Mouse (Mus musculus): ENCODE results near the gene Clock. TPM values are rescaled to one million over a fixed set of nuclear protein-coding genes. Genes with fewer than 3 reads are reported as not detected.

Clock gene
- total RNA-seq, 1 experiment from 2014 or later = 24.9 TPM

DNA sequence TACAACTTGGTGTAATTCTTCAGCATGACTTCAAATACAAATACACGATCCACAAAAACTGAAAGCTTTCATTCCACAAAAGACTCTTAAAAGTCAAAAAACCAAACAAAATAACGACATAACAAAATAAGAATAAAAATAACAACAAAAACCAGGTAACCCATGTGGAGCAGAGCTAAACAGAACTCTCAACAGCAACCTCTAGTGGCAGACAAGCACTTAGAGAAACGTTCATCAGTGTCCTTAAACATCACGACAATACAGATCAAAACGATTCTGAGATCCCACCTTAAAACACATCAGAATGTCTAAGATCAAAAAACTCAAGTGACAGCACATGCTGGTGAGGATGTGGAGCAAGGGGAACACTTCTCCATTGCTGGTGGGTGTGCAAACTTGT is 17.5 kb downstream of the Clock start:
- no peak for ATAC-seq (ENCODE audit: extremely low read depth, insufficient number of reproducible peaks, low FRiP score, poor library complexity, severe bottlenecking)

DNA sequence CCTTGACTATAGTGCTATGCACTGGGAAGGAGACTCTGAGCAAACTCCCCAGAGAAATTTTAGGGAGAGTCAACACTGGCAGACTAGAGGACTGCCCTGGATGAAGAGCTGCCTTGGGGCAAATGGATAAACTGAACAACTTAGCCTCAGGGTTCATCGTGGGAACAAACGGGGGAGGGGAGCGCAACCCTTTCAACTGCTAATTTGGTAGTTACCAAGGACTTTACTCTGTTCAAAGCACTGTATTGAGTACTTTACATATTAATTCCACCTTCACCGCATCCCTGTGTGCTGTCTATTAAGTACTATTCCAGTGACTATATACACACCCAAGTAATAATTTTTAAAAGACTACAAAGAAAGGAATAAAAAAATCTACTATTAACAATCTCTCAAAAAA is 18.9 kb downstream of the Clock start:
- ATAC-seq (ENCODE audit: extremely low read depth, insufficient number of reproducible peaks, low FRiP score, poor library complexity, severe bottlenecking) = no peak

DNA sequence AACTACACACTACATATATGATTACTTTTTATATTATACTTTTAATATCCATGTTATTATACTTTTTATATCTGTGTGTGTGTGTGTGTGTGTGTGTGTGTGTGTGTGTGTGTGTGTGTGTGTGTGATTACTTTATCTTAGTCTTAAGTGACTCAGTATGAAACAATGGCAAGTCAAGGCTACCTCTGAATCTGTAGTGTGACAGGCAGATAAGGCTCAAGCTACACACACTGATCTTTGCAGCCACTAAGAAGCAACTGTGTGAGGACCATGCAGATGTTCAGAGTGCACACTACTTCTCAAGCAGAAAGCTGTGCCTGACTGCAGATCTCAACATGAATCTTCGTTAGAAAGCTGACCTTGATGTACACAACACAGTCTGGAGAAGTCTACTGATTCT is 20.7 kb downstream of the Clock start:
- ATAC-seq (ENCODE audit: extremely low read depth, insufficient number of reproducible peaks, low FRiP score, poor library complexity, severe bottlenecking) = no peak

DNA sequence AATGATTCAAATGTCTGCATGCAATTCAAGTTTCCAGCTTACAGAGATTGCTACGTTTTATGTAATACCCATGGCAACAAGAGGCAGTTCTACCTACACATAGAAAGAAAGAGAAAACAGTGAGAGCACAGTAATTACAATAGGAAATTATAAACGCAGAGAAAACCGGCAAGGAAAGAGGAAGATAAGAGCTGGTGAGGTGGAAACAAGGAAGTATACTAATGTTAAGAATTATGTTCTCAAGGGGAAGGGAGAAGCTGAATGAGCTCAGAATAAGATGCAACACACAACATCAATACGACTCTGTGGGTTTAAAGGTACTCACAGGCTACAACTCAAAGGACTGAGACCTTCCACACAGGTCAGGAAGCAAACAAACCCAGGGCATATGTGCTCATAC is 29.6 kb downstream of the Clock start:
- no peak for ATAC-seq (ENCODE audit: extremely low read depth, insufficient number of reproducible peaks, low FRiP score, poor library complexity, severe bottlenecking)

DNA sequence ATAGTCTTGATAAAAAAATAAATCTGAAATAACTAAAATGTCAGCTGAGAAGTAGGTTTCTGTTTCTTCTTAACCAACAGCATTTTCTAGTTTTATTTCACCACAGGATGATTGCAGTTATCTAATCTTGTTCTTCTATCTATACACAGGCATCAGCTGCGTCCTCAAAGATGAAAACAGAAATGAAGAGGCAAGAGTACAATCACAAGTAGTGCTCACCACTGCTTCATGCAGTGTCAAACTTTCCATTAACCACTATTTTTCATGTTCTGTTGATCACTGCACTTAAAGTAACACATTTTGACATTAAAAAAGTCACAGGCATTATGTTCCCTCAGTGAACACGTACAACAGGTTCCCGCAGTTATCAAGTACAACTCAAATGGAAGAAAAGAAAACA is 53.6 kb downstream of the Clock start:
- no peak for ATAC-seq (ENCODE audit: extremely low read depth, insufficient number of reproducible peaks, low FRiP score, poor library complexity, severe bottlenecking)

DNA sequence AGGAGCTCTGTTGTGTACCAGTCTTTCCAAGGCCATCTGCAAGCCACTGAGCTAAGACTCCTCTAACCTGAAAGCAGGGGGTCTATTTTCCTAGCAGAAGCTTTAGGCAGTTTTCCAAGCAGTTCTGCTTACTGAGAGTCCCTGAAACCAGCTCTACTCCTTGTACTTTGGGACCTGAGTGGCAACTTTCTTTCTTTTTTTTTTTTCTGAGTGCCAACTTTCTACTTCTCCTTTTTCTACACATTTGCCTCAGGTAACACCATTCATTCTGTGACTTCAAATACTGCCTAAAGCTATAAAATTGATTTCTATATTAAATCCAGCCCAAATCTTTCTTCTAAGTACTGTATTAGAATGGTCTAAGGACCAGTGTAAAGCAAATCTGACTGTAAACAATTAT is 58.1 kb downstream of the Clock start:
- ATAC-seq (ENCODE audit: extremely low read depth, insufficient number of reproducible peaks, low FRiP score, poor library complexity, severe bottlenecking) = no peak

DNA sequence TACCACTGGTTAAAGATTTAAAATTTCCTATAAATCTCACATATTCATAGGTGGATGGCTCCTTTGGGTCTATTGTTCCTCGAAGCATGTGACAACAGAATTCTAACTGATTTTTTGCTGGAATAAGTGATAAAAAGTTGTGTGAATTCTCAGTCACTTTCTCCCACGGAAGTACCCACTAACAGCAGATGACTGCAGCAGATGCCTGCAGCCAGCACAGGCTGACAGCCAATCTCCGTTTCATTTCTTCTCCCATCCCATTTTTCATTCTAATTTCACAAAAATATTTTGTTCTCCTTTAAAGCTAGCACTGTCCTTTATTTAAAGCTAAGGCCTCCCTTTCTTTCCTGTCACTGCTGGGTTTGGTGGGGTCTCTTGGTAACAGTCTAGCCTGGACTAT is 59.2 kb downstream of the Clock start:
- no peak for ATAC-seq (ENCODE audit: extremely low read depth, insufficient number of reproducible peaks, low FRiP score, poor library complexity, severe bottlenecking)

DNA sequence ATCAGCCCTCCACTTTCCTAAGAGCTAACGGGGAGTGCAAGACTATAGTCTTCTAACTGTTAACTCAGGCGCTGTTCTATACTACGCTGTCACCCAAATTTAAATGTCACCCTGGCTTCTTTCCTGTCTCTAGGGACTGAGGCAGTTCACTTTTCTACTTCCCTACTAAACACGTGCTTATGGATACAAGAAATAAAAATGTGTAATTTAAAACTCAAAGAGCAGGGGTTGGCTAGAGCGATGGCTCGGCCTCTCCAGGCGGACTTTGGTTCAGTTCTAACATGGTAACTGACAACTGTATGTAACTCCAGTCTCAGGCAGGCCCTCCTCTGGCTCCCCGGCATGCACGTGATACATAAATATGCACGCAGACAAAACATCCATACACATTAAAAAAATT is 60.2 kb downstream of the Clock start:
- no peak for ATAC-seq (ENCODE audit: extremely low read depth, insufficient number of reproducible peaks, low FRiP score, poor library complexity, severe bottlenecking)

DNA sequence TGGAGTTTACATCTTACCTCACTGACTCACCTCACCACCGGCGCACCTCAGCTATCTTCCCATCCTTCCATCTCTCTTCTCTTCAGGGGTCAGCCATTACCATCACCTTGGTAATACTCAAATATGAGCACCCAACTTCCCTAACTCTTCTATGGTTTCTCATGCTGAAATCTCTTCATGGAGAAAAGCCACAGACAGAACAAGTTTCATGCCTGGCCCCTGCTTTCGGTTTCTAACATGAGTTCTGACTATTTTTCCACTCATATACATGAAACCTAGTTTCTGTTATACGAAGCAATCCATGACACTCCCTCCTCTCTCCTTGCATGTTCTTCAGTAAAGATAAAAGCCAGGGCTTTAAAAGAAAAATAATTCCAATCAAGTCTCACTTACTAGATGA is 60.7 kb downstream of the Clock start:
- no peak for ATAC-seq (ENCODE audit: extremely low read depth, insufficient number of reproducible peaks, low FRiP score, poor library complexity, severe bottlenecking)

DNA sequence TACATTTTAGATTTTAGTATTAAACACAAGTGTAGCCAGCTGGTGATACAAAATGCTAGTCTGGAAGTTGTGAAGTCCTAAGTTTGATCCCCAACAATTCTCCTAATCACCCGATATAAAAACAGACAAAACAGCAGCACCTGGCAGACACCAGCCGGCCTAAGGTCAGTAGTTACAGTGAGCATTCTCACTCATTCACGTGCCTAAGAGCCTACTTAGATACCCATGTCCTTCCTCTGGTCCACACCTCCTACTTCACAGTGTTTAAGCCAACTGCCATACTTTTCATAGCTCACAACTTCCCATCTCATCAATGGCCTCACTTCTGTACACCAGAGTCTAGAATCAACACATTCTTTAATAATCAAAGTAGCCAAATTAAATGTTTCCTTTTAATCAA is 61.3 kb downstream of the Clock start:
- ATAC-seq (ENCODE audit: extremely low read depth, insufficient number of reproducible peaks, low FRiP score, poor library complexity, severe bottlenecking) = no peak

DNA sequence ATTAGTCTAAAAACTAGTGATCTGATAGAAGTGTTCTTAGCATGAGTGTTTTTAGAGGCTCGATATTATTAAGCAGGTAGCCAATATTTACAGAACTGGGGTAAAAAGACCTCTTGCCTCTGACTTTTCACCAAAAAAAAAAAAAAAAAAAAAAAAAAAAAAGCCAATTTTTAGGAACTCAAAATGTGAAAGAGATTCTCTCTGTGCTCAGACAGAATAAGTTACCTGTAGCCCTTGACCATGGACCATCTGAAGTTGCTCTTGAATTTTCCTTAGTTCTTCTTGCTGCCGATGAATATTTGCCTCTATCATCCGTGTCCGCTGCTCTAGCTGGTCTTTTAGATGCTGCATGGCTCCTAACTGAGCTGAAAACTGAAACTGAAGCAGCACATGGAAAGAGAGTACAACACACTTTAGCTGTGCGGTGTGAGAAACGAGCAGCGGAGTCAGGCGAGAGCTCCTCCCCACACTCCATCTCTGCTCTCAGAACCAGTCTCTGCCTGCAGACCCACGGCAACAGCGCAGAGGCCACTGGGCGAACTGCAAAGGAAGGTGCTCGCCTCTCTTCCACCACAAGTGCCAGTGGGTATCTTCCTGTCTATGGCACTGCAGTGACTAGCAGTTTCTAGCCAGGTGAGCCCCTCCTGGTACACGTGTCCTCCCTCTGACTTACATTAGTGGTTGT is 73.3 kb downstream of the Clock start:
- ATAC-seq (ENCODE audit: extremely low read depth, insufficient number of reproducible peaks, low FRiP score, poor library complexity, severe bottlenecking) = no peak

DNA sequence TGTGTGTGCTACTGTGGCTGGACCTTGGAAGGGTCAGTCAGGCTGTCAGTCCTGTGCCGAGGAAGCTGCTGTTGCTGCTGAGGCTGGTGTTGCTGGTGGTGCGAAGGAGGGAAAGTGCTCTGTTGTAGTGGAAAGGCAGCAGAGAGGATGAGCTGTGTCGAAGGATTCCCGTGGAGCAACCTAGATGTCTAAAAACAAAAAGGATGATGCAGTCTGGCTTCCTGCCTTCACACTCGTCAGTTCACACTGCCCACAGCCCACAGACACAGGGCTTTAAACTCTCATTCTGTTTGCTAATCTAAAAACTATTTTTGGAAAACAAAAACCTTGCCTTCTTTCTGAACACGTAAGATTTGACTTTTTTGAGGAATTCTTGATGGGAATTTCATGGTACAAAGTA is 87.9 kb downstream of the Clock start:
- no peak for ATAC-seq (ENCODE audit: extremely low read depth, insufficient number of reproducible peaks, low FRiP score, poor library complexity, severe bottlenecking)

DNA sequence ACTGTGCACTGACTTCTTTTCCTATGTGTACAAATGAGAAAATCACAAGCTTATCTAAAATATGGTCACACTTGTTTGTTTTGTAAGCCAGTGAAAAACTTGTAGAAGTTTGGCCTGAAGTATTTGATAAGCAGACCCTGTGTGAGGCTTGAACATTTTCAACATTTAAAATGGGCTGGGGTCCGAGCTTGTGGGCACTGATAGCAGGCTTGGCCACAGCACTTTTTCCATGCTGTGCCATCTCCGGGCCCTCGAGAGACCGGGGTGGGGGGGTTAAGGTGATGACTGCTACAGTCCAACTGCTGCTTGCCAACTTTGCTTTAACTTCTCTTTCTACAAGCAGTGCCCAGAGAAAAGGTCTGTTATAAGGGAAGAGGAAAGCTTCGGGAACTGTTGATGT is 96.5 kb downstream of the Clock start:
- no peak for ATAC-seq (ENCODE audit: extremely low read depth, insufficient number of reproducible peaks, low FRiP score, poor library complexity, severe bottlenecking)

DNA sequence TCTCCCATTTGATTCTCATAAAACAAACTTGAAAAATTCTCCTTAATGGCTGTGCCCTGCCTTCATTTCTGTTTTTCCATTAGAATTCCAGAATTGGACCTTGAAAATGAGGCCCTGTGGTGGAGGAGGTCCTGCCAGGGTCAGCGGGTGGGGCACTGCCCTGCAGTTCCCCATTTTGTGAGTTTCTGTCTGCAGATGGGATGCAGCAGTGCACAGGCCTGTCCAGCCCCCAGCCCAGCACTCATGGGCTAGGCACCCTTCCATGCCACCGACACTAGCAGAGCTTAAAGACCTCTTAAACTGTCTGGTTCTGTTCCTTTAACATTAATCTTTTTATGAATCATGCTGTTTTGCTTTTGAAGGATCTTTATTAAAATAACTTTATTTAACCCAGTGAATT is 98.7 kb downstream of the Clock start:
- no peak for ATAC-seq (ENCODE audit: extremely low read depth, insufficient number of reproducible peaks, low FRiP score, poor library complexity, severe bottlenecking)

DNA sequence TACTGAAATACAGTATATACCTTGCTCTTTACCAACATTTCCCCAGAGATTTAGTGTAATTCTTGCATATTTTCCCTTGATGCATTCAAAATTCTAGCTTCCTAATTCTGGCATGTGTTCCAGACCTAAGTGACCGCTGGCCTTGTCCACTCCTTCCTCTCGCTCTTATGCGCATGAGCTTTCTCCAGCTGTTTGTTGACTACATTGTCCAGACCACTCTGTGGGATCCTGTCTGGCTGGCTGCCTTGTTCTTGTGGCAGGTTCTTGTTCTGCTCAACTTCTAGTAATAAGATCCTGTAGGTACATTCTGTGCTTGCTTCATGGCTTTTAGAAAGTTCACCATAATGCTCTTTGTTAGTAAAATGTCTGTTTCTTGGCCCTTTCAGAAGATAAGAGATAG is 101.4 kb downstream of the Clock start:
- no peak for ATAC-seq (ENCODE audit: extremely low read depth, insufficient number of reproducible peaks, low FRiP score, poor library complexity, severe bottlenecking)

DNA sequence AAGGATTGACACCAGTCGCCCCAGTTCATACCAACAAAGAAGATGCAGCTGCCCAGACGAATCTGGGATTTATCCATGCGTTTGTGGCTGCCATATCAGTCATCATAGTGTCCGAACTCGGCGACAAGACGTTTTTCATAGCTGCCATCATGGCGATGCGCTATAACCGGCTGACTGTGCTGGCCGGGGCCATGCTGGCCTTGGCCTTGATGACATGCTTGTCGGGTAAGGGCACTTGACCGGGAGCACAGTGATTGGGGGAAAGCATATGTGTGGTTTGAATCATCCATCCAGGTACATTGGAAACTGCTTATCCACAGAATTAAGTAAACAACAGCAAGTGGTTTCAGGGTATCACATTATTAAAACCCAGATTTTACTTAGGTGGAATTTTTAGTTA is 105.2 kb downstream of the Clock start:
- ATAC-seq (ENCODE audit: extremely low read depth, insufficient number of reproducible peaks, low FRiP score, poor library complexity, severe bottlenecking) = no peak

DNA sequence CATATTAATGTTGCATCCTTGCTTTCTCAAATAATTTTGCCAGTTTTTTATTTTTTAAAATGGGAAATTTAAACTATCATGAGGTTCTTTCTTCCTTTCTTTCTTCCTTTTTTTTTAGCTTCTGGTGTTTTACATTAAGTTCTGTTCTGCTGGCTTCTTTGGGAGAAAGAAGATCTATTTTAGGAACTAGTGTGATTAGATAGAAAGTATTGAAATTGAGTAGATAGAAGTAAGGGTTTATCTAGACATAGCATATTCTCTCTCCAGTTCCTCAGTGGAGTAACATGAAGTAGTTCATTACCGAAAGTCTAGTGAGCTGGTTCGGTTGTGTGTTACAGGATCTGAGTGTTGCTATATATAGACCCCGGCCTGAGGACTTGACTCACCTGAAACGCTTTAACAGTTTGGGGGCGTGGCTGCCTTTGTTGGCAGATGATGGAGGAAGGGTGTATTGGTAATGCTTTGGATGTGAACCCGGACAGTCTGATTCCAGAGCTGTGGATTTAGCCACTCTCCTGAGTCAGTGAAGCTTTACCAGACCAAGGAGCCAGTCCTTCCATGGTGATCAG is 110.1 kb downstream of the Clock start:
- ATAC-seq (ENCODE audit: extremely low read depth, insufficient number of reproducible peaks, low FRiP score, poor library complexity, severe bottlenecking) = no peak

DNA sequence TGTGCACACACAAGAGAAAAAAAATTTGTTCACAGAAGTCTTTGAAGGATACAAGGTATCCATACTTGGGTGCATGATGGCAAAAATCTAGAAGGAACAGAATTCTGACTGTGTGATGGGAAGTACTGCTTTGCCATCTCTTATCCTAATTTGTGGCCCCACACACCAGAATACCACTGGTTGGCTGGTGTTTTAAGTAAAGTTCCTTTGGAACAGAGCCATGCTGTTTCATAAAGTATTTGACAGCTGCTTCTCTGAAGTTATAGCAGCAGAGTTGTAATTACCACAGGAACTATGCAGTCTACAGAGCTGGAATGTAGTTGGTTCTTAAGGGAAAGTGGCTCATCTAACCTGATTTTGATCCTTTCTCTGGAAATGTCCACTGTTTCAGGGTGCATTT is 111.5 kb downstream of the Clock start:
- no peak for ATAC-seq (ENCODE audit: extremely low read depth, insufficient number of reproducible peaks, low FRiP score, poor library complexity, severe bottlenecking)

DNA sequence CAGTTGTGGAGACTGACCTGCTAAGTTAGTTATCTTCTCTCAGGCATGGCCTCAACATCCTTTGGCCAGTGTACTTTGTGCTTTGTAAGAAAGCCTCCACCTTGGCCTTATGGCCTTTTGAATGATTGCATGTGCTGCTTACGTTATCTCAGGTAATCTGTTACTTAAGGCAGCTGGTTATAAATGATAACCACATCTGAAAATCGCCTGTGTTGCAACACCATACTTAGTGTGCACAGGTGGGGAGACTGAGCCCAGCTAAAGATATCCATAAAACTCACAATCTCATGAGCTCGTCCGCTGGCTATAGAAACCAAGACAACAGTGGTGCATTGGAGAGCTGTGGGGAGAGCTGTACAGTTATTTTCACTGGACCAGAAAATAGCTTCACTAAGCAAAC is 114.0 kb downstream of the Clock start:
- ATAC-seq (ENCODE audit: extremely low read depth, insufficient number of reproducible peaks, low FRiP score, poor library complexity, severe bottlenecking) = no peak

DNA sequence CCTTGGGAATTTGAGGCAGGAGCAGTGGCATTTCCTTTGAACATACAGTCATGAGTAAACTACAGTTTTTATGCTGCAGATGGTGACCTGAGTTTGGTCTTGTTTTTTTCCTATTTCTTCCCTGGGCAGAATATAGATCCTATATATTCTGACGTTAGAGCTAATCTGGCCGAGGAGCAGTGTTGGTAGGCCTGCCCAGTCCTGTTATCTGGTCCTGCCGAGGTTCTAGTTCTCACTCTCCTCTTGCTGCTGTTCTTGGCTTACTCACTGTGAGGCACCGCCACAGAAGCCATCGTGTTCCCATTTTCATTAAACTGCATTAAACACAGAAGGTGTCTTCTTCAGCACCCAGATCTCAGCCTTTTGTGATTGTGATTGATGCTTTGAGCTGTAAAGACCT is 116.7 kb downstream of the Clock start:
- ATAC-seq (ENCODE audit: extremely low read depth, insufficient number of reproducible peaks, low FRiP score, poor library complexity, severe bottlenecking) = no peak

All from neutrophil, adult 5-6 weeks (primary cell).